Mouse (Mus musculus): ENCODE data around the gene Hist1h3i. TPM values are rescaled to one million over a fixed set of nuclear protein-coding genes. Genes with fewer than 3 reads are reported as not detected.
"Not testable (repeated sequence)": the region's sequence is repeated elsewhere in the genome, so short reads cannot be mapped to it uniquely, and the experiment has no call there.

Gene Hist1h3i
- polyA plus RNA-seq, 1 experiment from 2014 or later: 166 TPM

GRCm38 (mm10) chr13:21810073-21810472 is 26.9 kb upstream of the Hist1h3i start, which contains the start of the genes Hist1h2bq and Hist1h2ao:
Hist1h2bq (minus strand) TSS chr13:21810197.
Hist1h2ao (plus strand) TSS chr13:21810465.
- no CpG with 5 or more reads among the region's 23 CpGs for WGBS
- not testable (repeated sequence) for H3K9ac ChIP-seq (ENCODE audit: low read length); H3K36me3 ChIP-seq (ENCODE audit: control insufficient read depth, insufficient read depth, low read length); H3K27ac ChIP-seq (ENCODE audit: low read depth, low read length); H3K9me3 ChIP-seq (replicated peaks; ENCODE audit: control insufficient read depth, low read length); DNase-seq (ENCODE audit: low spot score); H3K4me2 ChIP-seq (ENCODE audit: low read length); H3K4me3 ChIP-seq (ENCODE audit: low read depth, low read length); H3K27me3 ChIP-seq (replicated peaks; ENCODE audit: control insufficient read depth, insufficient read depth, low read length); H3K4me1 ChIP-seq (ENCODE audit: control insufficient read depth, insufficient read depth, low read length)
- ATAC-seq: peak; percentile 97

- H3K9ac ChIP-seq (ENCODE audit: low read length); H3K27ac ChIP-seq (ENCODE audit: low read depth, low read length); H3K4me1 ChIP-seq (ENCODE audit: control insufficient read depth, insufficient read depth, low read length); H3K4me2 ChIP-seq (ENCODE audit: low read length); H3K9me3 ChIP-seq (replicated peaks; ENCODE audit: control insufficient read depth, low read length); H3K36me3 ChIP-seq (ENCODE audit: control insufficient read depth, insufficient read depth, low read length); DNase-seq (ENCODE audit: low spot score); H3K27me3 ChIP-seq (replicated peaks; ENCODE audit: control insufficient read depth, insufficient read depth, low read length); H3K4me3 ChIP-seq (ENCODE audit: low read depth, low read length): not testable (repeated sequence)
- WGBS: no CpG with 5 or more reads among the region's 4 CpGs
- ATAC-seq: peak; percentile 70
Observed at GRCm38 (mm10) chr13:21803058-21803457, 19.9 kb upstream of the Hist1h3i start.

GRCm38 (mm10) chr13:21797163-21797562 is 14.0 kb upstream of the Hist1h3i start:
- not testable (repeated sequence) for H3K36me3 ChIP-seq (ENCODE audit: control insufficient read depth, insufficient read depth, low read length); H3K27me3 ChIP-seq (replicated peaks; ENCODE audit: control insufficient read depth, insufficient read depth, low read length)

GRCm38 (mm10) chr13:21795584-21795983 is 12.4 kb upstream of the Hist1h3i start:
- Histone ChIP-seq H3K4me3 (ENCODE audit: low read depth, low read length) (no peak overlapping the region), H3K4me2 (ENCODE audit: low read length) (no peak overlapping the region), H3K9ac (ENCODE audit: low read length) (no peak overlapping the region), H3K4me1 (ENCODE audit: control insufficient read depth, insufficient read depth, low read length) (peaks cover 4% of the 10 kb centered on the region; the same call in 1 of the 2 replicates), H3K36me3 (ENCODE audit: control insufficient read depth, insufficient read depth, low read length) (no peaks in the 10 kb centered on the region), H3K27me3 (replicated peaks; ENCODE audit: control insufficient read depth, insufficient read depth, low read length) (no peaks in the 10 kb centered on the region), H3K27ac (ENCODE audit: low read depth, low read length) (no peak overlapping the region), H3K9me3 (replicated peaks; ENCODE audit: control insufficient read depth, low read length) (no peaks in the 10 kb centered on the region)
- ATAC-seq (no peak), DNase-seq (ENCODE audit: low spot score) (no peak)
- 88% methylated on average over 7 of the region's 7 CpGs for WGBS

More at GRCm38 (mm10) chr13:21797163-21797562, 14.0 kb upstream of the Hist1h3i start:
- not testable (repeated sequence) for H3K4me2 ChIP-seq (ENCODE audit: low read length); H3K4me1 ChIP-seq (ENCODE audit: control insufficient read depth, insufficient read depth, low read length); H3K27ac ChIP-seq (ENCODE audit: low read depth, low read length); ATAC-seq; DNase-seq (ENCODE audit: low spot score); H3K9ac ChIP-seq (ENCODE audit: low read length); H3K4me3 ChIP-seq (ENCODE audit: low read depth, low read length); H3K9me3 ChIP-seq (replicated peaks; ENCODE audit: control insufficient read depth, low read length)

DNA sequence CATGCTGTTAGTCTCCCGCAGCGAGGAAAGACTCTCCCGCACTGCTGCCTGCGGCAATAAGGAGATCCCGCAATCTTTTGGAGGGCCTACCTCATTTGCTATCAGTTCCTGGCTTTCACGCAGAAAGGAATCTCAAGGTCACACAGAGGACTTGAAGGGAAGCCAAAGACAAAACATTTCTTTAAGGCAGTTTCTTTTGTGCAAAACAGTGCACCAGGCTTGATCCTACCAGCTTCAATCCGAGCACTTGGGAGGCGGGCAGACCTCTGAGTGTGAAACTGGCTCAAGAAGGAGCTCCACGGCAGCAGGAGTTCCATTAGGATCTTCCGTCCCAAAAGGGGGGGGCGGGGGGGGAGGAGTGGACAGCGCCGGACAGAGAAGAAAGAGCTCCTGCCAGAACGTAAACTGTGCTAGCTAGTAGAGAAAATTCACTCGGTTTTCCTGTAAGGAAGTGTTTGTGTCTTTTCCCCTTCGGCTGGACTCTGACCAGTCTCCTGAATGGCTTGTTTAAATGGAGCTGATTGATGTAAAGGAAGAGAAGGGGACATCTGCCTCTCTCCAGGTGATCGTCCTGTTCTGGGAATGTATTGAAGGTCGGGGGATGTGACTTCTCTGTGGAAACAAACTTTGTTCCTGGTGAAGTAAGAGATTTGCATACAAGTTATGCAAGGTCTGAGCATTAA is 7.6 kb upstream of the Hist1h3i start:
- DNase-seq (ENCODE audit: low spot score) (no peak), ATAC-seq (no peak)
- WGBS: 8% methylated on average over 18 of the region's 18 CpGs
- H3K4me1 ChIP-seq (ENCODE audit: control insufficient read depth, insufficient read depth, low read length): peaks cover 19% of the 10 kb centered on the region; the same call in 1 of the 2 replicates
- H3K27me3 ChIP-seq (replicated peaks; ENCODE audit: control insufficient read depth, insufficient read depth, low read length): no peaks in the 10 kb centered on the region
- H3K9ac ChIP-seq (ENCODE audit: low read length): peak overlapping the region; percentile 1; the same call in 1 of the 2 replicates
- no peaks in the 10 kb centered on the region for H3K9me3 ChIP-seq (replicated peaks; ENCODE audit: control insufficient read depth, low read length)
- H3K36me3 ChIP-seq (ENCODE audit: control insufficient read depth, insufficient read depth, low read length): no peaks in the 10 kb centered on the region
- no peak overlapping the region for H3K4me3 ChIP-seq (ENCODE audit: low read depth, low read length)
- H3K4me2 ChIP-seq (ENCODE audit: low read length): peak overlapping the region; percentile 35
- no peak overlapping the region for H3K27ac ChIP-seq (ENCODE audit: low read depth, low read length)

DNA sequence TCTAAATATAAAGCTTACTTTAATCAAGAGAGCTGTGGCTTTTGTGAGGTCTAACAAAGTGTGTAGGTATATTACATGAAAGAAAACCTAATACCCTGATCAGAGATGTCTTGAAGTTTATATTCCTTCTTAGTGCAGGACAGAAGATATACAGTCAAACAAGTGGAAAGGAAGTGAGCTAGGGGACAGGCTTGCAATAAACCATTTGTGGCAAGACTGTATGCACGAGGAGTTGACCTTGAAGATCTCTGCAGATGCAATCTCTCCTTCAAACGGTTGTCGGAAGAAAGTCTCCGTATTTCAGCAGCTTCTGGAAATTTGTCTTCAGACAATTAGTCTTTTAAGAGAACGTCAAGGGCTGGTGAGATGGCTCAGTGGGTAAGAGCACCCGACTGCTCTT is 6.8 kb upstream of the Hist1h3i start:
- Histone ChIP-seq H3K36me3 (ENCODE audit: control insufficient read depth, insufficient read depth, low read length) (no peaks in the 10 kb centered on the region), H3K4me2 (ENCODE audit: low read length) (no peak overlapping the region), H3K27ac (ENCODE audit: low read depth, low read length) (no peak overlapping the region), H3K9me3 (replicated peaks; ENCODE audit: control insufficient read depth, low read length) (no peaks in the 10 kb centered on the region), H3K9ac (ENCODE audit: low read length) (no peak overlapping the region), H3K27me3 (replicated peaks; ENCODE audit: control insufficient read depth, insufficient read depth, low read length) (no peaks in the 10 kb centered on the region), H3K4me3 (ENCODE audit: low read depth, low read length) (no peak overlapping the region), H3K4me1 (ENCODE audit: control insufficient read depth, insufficient read depth, low read length) (peaks cover 19% of the 10 kb centered on the region; the same call in 1 of the 2 replicates)
- 73% methylated on average over 6 of the region's 6 CpGs for WGBS
- no peak for ATAC-seq
- no peak for DNase-seq (ENCODE audit: low spot score)

DNA sequence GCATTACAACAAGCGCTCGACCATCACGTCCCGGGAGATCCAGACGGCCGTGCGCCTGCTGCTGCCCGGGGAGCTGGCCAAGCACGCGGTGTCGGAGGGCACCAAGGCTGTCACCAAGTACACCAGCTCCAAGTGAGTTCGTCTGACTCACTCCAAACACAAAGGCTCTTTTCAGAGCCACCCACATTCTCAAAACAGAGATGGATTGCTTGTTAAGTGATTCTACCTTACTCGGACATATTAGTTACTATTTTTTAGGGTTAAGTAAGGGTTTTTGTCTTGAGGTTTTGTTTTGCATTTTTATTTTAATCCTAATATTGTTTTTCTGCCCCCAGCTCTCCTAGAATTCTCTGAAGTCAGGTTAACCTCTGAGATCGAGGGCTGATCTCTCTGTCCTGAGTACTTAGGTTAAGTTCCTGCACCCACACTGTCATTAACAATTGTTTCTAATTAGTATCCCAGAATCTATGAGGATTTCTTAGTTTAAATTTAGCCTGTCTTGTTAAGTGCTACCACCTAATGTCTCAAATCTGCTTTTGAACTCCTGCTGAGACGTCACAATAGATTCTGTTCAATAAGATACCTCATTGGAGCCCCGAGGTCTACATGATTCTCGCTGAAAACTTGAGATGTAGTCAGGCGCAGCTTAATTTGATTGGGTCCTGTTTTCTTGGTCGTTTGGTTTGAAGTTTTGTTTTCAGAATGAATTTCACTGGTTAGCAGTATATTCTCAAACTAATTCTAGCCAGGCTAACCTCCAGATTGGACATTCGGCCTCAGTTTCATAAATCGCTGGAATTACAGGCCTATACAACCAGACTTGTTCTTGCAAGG is 4.8 kb upstream of the Hist1h3i start:
- H3K4me3 ChIP-seq (ENCODE audit: low read depth, low read length): peak overlapping the region; percentile 30; the same call in 1 of the 2 replicates
- WGBS: 7% methylated on average over 13 of the region's 21 CpGs
- peak overlapping the region; percentile 53 for H3K4me2 ChIP-seq (ENCODE audit: low read length)
- no peaks in the 10 kb centered on the region for H3K9me3 ChIP-seq (replicated peaks; ENCODE audit: control insufficient read depth, low read length)
- peak overlapping the region; percentile 38; the same call in 1 of the 2 replicates for H3K9ac ChIP-seq (ENCODE audit: low read length)
- peak; percentile 17; the same call in 1 of the 2 replicates for ATAC-seq
- H3K27ac ChIP-seq (ENCODE audit: low read depth, low read length): peak overlapping the region; percentile 68; the same call in 1 of the 2 replicates
- DNase-seq (ENCODE audit: low spot score): peak; percentile 60
- peaks cover 27% of the 10 kb centered on the region for H3K4me1 ChIP-seq (ENCODE audit: control insufficient read depth, insufficient read depth, low read length)
- H3K36me3 ChIP-seq (ENCODE audit: control insufficient read depth, insufficient read depth, low read length): no peaks in the 10 kb centered on the region
- H3K27me3 ChIP-seq (replicated peaks; ENCODE audit: control insufficient read depth, insufficient read depth, low read length): no peaks in the 10 kb centered on the region

GRCm38 (mm10) chr13:21786899-21787629 is 3.9 kb upstream of the Hist1h3i start, which contains the start of the genes Hist1h2an and Hist1h2bp:
Hist1h2an (minus strand) TSS chr13:21787218.
Hist1h2bp (plus strand) TSS chr13:21787461.
- peak within 1 kb of the TSS; percentile 53 for H3K4me2 ChIP-seq (ENCODE audit: low read length)
- ATAC-seq (peak; percentile 93), DNase-seq (ENCODE audit: low spot score) (peak; percentile 100)
- H3K36me3 ChIP-seq (ENCODE audit: control insufficient read depth, insufficient read depth, low read length); H3K9me3 ChIP-seq (replicated peaks; ENCODE audit: control insufficient read depth, low read length); H3K27me3 ChIP-seq (replicated peaks; ENCODE audit: control insufficient read depth, insufficient read depth, low read length): not testable (repeated sequence)
- H3K27ac ChIP-seq (ENCODE audit: low read depth, low read length): peak within 1 kb of the TSS; percentile 87
- WGBS: under 1% methylated on average over 31 of the region's 63 CpGs
- peak within 1 kb of the TSS; percentile 54; the same call in 1 of the 2 replicates for H3K9ac ChIP-seq (ENCODE audit: low read length)
- H3K4me1 ChIP-seq (ENCODE audit: control insufficient read depth, insufficient read depth, low read length): peaks cover 33% of the 10 kb centered on the region
- peak within 1 kb of the TSS; percentile 30 for H3K4me3 ChIP-seq (ENCODE audit: low read depth, low read length)
